Mouse (Mus musculus) hindbrain, embryonic 13.5 days (tissue): ENCODE measurements around the gene 1700017B05Rik. TPM values are rescaled to one million over a fixed set of nuclear protein-coding genes. Genes with fewer than 3 reads are reported as not detected.
"Not testable (repeated sequence)": the region's sequence is repeated elsewhere in the genome, so short reads cannot be mapped to it uniquely, and the experiment has no call there.

ENCODE experiments used
- ATAC-seq: fragments of 200-750 bp; cut with Nextera tagmentation; 2 replicates; pipeline ENCODE4 v1.8.0; 2017; ENCODE audit warnings: moderate TSS enrichment; ENCODE audit not compliant: low FRiP score
- H3K27ac ChIP-seq: fragments of 300-500 bp; sonication (generic); 2 replicates; pipeline ENCODE4 v1.5.1; 2015; ENCODE audit warnings: inconsistent platforms, mild to moderate bottlenecking, moderate library complexity
- H3K27me3 ChIP-seq: fragments of 300-500 bp; sonication (generic); 2 replicates; pipeline ENCODE4 v1.6.1; 2015; ENCODE audit warnings: mild to moderate bottlenecking, inconsistent platforms
- H3K36me3 ChIP-seq: fragments of 300-500 bp; sonication (generic); 2 replicates; pipeline ENCODE4 v1.6.1; 2015; ENCODE audit warnings: mild to moderate bottlenecking, inconsistent platforms
- H3K4me1 ChIP-seq: fragments of 300-500 bp; sonication (generic); replicated peaks from 2 replicates; pipeline ENCODE4 v1.6.1; 2015; ENCODE audit warnings: inconsistent platforms
- H3K4me2 ChIP-seq: fragments of 300-500 bp; sonication (generic); 2 replicates; pipeline ENCODE4 v1.6.1; 2015; ENCODE audit warnings: inconsistent platforms, mild to moderate bottlenecking, moderate library complexity
- H3K4me3 ChIP-seq: fragments of 300-500 bp; sonication (generic); 2 replicates; pipeline ENCODE4 v1.5.1; 2015; ENCODE audit warnings: mild to moderate bottlenecking, inconsistent platforms
- H3K9ac ChIP-seq: fragments of 300-500 bp; sonication (generic); 2 replicates; pipeline ENCODE4 v1.6.1; 2015; ENCODE audit warnings: mild to moderate bottlenecking, inconsistent platforms
- H3K9me3 ChIP-seq: fragments of 300-500 bp; sonication (generic); 2 replicates; pipeline ENCODE4 v1.6.1; 2016; ENCODE audit warnings: inconsistent platforms
- WGBS: fragments of 180-500 bp; shearing (Covaris S2); methylation state at CpG from one replicate; pipeline ENCODE4 v1.1.7; 2015; 5-methylcytosine and 5-hydroxymethylcytosine counted together
- polyA plus RNA-seq: library from polyadenylated mRNA; unstranded; fragments of >200 nt; fragmentation: Nextera tagmentation; extraction: Ambion mirVana; gene quantifications from 2 replicates; pipeline ENCODE4 v1.2.1, GENCODE M21; 2015

1700017B05Rik gene
- polyA plus RNA-seq, 1 experiment from 2014 or later: 5.4 TPM

DNA sequence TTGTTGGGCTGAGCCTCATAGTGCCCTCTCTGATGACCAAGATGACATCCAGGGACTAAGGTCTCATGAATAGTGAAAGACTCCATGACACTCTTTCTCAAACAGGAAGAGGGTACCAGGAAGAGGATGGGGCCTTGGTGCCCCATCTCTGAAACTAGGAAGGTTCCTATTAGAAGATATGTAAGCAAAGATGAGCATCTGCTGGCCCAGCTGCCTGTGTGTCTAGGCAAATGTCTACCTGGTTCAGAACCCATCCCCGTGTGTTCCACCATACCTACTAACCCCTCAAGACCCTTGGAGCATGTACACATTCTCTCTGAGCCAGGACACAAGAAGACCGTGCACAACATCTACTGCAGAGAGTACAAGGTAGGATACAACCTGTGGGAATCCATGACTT, 26.2 kb downstream of the 1700017B05Rik start, which contains the start of gene Trcg1:
Trcg1 (plus strand) TSS at position 301 of the 400 bp plus-strand sequence.
- H3K27me3 ChIP-seq: no peaks in the 10 kb centered on the region
- H3K27ac ChIP-seq: no peak within 1 kb of the TSS
- no peaks in the 10 kb centered on the region for H3K36me3 ChIP-seq
- H3K9me3 ChIP-seq: no peaks in the 10 kb centered on the region
- no peak within 1 kb of the TSS for H3K9ac ChIP-seq
- H3K4me3 ChIP-seq: no peak within 1 kb of the TSS
- 88% methylated on average over 2 of the region's 2 CpGs for WGBS
- ATAC-seq: no peak
- no peak within 1 kb of the TSS for H3K4me2 ChIP-seq
- no peaks in the 10 kb centered on the region for H3K4me1 ChIP-seq

GRCm38 (mm10) chr9:57233767-57234166, 28.6 kb downstream of the 1700017B05Rik start:
- no peaks in the 10 kb centered on the region for H3K9me3 ChIP-seq
- no peaks in the 10 kb centered on the region for H3K27me3 ChIP-seq
- H3K4me1 ChIP-seq: no peaks in the 10 kb centered on the region
- no peak overlapping the region for H3K27ac ChIP-seq
- H3K4me2 ChIP-seq: no peak overlapping the region
- 91% methylated on average over 3 of the region's 3 CpGs for WGBS
- ATAC-seq: no peak
- no peak overlapping the region for H3K4me3 ChIP-seq
- H3K36me3 ChIP-seq: no peaks in the 10 kb centered on the region
- no peak overlapping the region for H3K9ac ChIP-seq

DNA sequence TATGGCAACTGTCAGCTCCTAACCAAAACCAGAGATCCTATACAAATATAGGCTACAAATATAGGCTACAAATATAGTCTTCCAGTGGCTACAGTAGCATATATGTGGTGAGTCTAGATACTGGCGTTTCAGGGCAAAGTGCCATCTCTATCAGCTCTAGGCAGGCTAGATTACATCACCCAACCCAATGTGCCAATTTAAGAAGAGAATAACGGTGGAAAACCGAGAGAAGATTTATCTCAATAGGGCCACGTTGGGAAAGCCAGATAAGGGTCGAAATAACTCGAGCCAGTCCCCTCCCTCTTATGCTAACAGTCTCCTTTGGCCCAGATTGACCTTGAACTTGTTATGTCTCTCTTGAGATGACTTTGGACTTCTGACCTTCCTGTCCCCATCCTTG, 29.3 kb downstream of the 1700017B05Rik start:
- Histone ChIP-seq H3K36me3 (no peaks in the 10 kb centered on the region), H3K27me3 (no peaks in the 10 kb centered on the region), H3K9me3 (no peaks in the 10 kb centered on the region), H3K4me3 (no peak overlapping the region), H3K4me1 (no peaks in the 10 kb centered on the region), H3K4me2 (no peak overlapping the region), H3K9ac (no peak overlapping the region), H3K27ac (no peak overlapping the region)
- 88% methylated on average over 6 of the region's 6 CpGs for WGBS
- no peak for ATAC-seq

- H3K4me3 ChIP-seq: no peak overlapping the region
- no peak overlapping the region for H3K9ac ChIP-seq
- H3K4me2 ChIP-seq: no peak overlapping the region
- ATAC-seq: no peak
- H3K4me1 ChIP-seq: no peaks in the 10 kb centered on the region
- WGBS: 92% methylated on average over 5 of the region's 5 CpGs
- H3K9me3 ChIP-seq: no peaks in the 10 kb centered on the region
- no peaks in the 10 kb centered on the region for H3K36me3 ChIP-seq
- no peak overlapping the region for H3K27ac ChIP-seq
- no peaks in the 10 kb centered on the region for H3K27me3 ChIP-seq
Measured at GRCm38 (mm10) chr9:57232341-57232940, 30.0 kb downstream of the 1700017B05Rik start.

GRCm38 (mm10) chr9:57231536-57232255, 30.7 kb downstream of the 1700017B05Rik start:
- H3K36me3 ChIP-seq: no peaks in the 10 kb centered on the region
- 80% methylated on average over 8 of the region's 8 CpGs for WGBS

GRCm38 (mm10) chr9:57230146-57230783, 32.1 kb downstream of the 1700017B05Rik start:
- Histone ChIP-seq H3K36me3 (no peaks in the 10 kb centered on the region), H3K4me2 (no peak overlapping the region), H3K27ac (no peak overlapping the region), H3K9ac (no peak overlapping the region), H3K27me3 (no peaks in the 10 kb centered on the region), H3K9me3 (no peaks in the 10 kb centered on the region), H3K4me1 (no peaks in the 10 kb centered on the region), H3K4me3 (no peak overlapping the region)
- 75% methylated on average over 9 of the region's 9 CpGs for WGBS
- no peak for ATAC-seq

More at GRCm38 (mm10) chr9:57231536-57232255, 30.7 kb downstream of the 1700017B05Rik start:
- Histone ChIP-seq H3K4me1 (no peaks in the 10 kb centered on the region), H3K4me3 (no peak overlapping the region), H3K27ac (no peak overlapping the region), H3K9me3 (no peaks in the 10 kb centered on the region), H3K27me3 (no peaks in the 10 kb centered on the region), H3K9ac (no peak overlapping the region), H3K4me2 (no peak overlapping the region)
- ATAC-seq: no peak

GRCm38 (mm10) chr9:57229726-57230125, 32.7 kb downstream of the 1700017B05Rik start:
- H3K4me2 ChIP-seq: no peak overlapping the region
- H3K27ac ChIP-seq: no peak overlapping the region
- no peaks in the 10 kb centered on the region for H3K4me1 ChIP-seq
- H3K36me3 ChIP-seq: no peaks in the 10 kb centered on the region
- no peaks in the 10 kb centered on the region for H3K9me3 ChIP-seq
- H3K27me3 ChIP-seq: no peaks in the 10 kb centered on the region
- WGBS: 83% methylated on average over 4 of the region's 4 CpGs
- H3K4me3 ChIP-seq: no peak overlapping the region
- no peak for ATAC-seq
- no peak overlapping the region for H3K9ac ChIP-seq

DNA sequence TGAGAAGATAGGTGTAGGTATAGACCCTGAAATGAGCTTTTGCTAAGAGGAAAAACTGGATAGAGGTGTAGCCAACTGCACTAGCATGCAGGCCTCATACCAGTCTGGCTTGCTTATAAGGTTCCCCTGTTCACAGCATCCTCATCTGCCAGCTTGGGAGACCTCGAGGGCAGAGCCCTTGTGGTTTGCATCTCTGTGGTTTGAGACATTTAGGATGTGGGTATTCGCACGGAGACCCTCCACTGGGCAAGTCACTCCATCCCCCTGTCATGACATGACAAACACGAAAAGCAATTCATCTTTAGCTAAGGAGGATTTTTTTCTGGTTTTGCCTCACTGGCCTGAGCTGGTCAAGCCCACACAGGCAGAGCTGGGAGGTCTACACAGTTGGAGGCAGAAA, 34.2 kb downstream of the 1700017B05Rik start:
- Histone ChIP-seq H3K4me2 (no peak overlapping the region), H3K4me1 (no peaks in the 10 kb centered on the region), H3K9ac (no peak overlapping the region), H3K9me3 (no peaks in the 10 kb centered on the region), H3K36me3 (no peaks in the 10 kb centered on the region), H3K27ac (no peak overlapping the region), H3K27me3 (no peaks in the 10 kb centered on the region), H3K4me3 (no peak overlapping the region)
- 74% methylated on average over 4 of the region's 4 CpGs for WGBS
- ATAC-seq: no peak

DNA sequence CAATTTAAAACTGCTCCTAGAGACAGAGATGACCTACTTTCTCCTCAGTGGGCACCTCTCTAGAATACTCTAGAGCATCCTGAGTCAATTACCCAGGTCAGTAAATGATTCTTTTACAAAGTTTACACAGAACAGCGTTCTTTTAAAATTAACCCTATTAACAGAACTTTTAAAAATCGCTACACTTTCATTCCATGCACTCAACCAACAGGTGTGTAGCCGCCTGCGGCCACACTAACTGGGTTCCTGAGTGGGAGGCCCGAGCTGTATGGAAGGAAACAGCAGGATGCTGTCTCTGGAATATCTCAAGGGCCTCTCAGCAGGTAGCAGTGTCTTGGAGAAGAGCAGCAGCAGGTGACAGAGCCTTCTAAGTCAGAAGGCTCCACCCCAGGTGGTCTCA, 35.2 kb downstream of the 1700017B05Rik start:
- H3K9me3 ChIP-seq: no peaks in the 10 kb centered on the region
- H3K4me1 ChIP-seq: no peaks in the 10 kb centered on the region
- no peak overlapping the region for H3K4me3 ChIP-seq
- no peaks in the 10 kb centered on the region for H3K27me3 ChIP-seq
- H3K27ac ChIP-seq: no peak overlapping the region
- WGBS: 70% methylated on average over 5 of the region's 5 CpGs
- H3K9ac ChIP-seq: no peak overlapping the region
- H3K4me2 ChIP-seq: no peak overlapping the region
- no peaks in the 10 kb centered on the region for H3K36me3 ChIP-seq
- no peak for ATAC-seq

DNA sequence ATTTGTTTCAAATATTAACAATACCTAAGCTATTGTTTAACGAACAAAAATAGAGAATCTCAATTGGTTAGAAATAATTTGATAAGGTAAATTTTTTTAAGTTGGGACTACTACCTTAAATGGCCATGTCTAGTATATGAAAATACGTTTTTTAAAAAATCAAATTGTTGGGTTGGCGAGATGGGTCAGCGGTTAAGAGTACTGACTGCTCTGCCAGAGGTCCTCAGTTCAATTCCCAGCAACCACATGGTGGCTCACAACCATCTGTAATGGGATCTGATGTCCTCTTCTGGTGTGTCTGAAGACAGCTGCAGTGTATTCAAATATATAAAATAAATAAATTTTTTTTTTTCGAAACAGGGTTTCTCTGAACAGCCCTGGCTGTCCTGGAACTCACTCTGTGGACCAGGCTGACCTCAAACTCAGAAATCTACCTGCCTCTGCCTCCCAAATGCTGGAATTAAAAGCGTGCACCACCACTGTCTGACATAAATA, 35.7 kb downstream of the 1700017B05Rik start:
- ATAC-seq: not testable (repeated sequence)

DNA sequence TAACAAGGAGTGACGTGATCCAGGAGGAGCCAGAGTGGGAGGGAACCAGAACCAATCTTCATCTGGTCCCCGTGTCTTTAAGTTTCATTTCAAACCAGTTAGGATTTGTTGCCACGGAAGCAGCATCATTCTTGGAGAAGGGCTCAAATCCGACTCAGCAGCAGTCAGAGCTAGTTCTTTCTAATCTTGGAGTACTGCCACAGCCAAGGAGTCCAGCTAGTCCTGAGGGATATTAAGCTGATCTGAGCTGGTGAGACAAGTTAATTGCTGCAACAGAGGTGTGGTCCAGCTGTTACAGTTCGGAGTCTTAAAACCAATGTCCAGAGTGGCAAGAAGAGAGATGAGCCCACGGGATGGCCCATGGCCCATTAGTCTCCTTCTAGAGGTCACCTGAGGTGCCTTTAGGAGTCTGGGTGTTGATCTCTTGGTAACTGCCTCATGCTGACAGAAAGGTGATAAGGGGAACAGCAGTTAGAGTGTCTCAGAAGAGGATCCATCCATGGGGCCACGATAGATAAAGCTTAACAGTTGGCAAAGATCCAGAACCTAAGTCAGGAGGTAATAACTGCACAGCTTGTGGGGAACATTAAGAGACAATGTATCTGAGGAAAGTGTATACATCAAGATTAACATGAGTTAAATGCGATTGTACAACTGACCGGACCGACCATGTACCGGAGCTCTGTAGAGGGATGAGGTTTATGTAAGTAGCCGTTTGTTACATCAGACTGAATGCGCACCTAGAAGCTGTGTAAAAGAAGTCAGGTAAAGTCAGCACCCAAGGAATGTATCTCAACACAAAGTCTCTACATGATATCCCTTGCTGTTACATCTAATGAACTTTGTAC, 36.4 kb downstream of the 1700017B05Rik start:
- H3K4me1 ChIP-seq: no peaks in the 10 kb centered on the region
- WGBS: 90% methylated on average over 13 of the region's 13 CpGs
- no peak overlapping the region for H3K4me3 ChIP-seq
- H3K9ac ChIP-seq: no peak overlapping the region
- H3K36me3 ChIP-seq: no peaks in the 10 kb centered on the region
- H3K4me2 ChIP-seq: no peak overlapping the region
- no peaks in the 10 kb centered on the region for H3K9me3 ChIP-seq
- H3K27me3 ChIP-seq: no peaks in the 10 kb centered on the region
- H3K27ac ChIP-seq: no peak overlapping the region
- ATAC-seq: no peak

More for the DNA sequence above, 35.7 kb downstream of the 1700017B05Rik start:
- H3K27ac ChIP-seq, H3K4me1 ChIP-seq, H3K4me3 ChIP-seq, H3K9ac ChIP-seq, H3K9me3 ChIP-seq, H3K27me3 ChIP-seq, H3K4me2 ChIP-seq, H3K36me3 ChIP-seq: not testable (repeated sequence)
- 88% methylated on average over 6 of the region's 6 CpGs for WGBS

DNA sequence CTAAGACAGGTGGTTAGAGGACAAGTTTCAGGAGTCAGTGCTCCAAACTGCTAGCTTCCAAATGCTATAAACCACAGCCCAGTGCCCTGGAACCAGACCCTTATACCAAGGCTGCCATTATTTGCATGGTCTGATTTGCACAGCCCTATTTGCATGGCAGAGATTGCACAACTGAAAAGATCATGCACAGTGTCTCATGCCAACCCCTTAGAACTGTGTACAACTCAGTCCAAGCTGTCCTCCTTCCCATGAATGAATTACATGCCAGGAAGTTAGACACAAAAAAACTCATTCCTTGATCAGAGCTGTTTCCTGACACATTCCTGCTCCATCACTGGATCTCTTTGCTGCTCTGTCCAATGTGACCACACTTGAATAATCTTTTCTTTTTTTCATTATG, 39.1 kb downstream of the 1700017B05Rik start:
- H3K36me3 ChIP-seq: no peaks in the 10 kb centered on the region
- no peak overlapping the region for H3K27ac ChIP-seq
- H3K4me3 ChIP-seq: no peak overlapping the region
- no peak overlapping the region for H3K9ac ChIP-seq
- H3K4me2 ChIP-seq: no peak overlapping the region
- H3K27me3 ChIP-seq: no peaks in the 10 kb centered on the region
- no peak for ATAC-seq
- no peaks in the 10 kb centered on the region for H3K4me1 ChIP-seq
- H3K9me3 ChIP-seq: no peaks in the 10 kb centered on the region
